Mouse (Mus musculus) lung, adult 2 months (tissue): ENCODE data around the gene Ift122.

Experiments used
- CTCF ChIP-seq: fragments of 200-500 bp; IDR thresholded peaks from 2 replicates; pipeline ENCODE4 v1.5.1; 2011; ENCODE audit warnings: mild to moderate bottlenecking, low read length, control low read depth; ENCODE audit not compliant: insufficient read depth
- POLR2A ChIP-seq: fragments of 200-500 bp; IDR thresholded peaks from 2 replicates; pipeline ENCODE4 v1.6.1; 2011; ENCODE audit warnings: low read depth, mild to moderate bottlenecking, control low read depth, low read length, borderline replicate concordance; ENCODE audit errors: extremely low read depth

DNA sequence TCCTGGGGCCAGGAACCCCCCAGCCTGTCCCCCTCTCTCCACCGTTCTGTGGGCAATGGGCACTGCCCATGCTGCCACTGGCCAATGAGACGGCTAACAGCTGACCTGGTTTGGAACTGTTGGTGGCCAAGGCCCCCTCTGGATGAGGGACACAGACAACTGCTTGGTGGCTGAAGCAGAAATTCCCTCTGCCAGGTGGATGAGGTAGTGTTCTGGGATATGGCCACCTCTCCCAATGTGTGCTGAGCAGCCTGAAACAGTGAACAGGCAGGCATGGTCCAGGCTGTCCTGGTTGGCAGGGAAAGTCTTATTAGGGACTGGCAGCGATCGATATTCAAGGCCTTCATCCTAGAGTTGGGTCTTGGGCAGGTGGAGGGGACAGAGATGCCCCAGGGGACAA, 101.9 kb downstream of the Ift122 start:
- TF ChIP-seq CTCF = no peak
- no peak for TF ChIP-seq POLR2A
